Mouse (Mus musculus): ENCODE data around the gene Slc35c2. TPM values are rescaled to one million over a fixed set of nuclear protein-coding genes. Genes with fewer than 3 reads are reported as not detected.

Slc35c2 gene
- polyA plus RNA-seq, 1 experiment, result 40.8 TPM

- TF ChIP-seq CTCF (IDR thresholded peaks at IDR 0.05; ENCODE audit: borderline replicate concordance, insufficient read depth, low read length) (no peak), POLR2A (IDR thresholded peaks at IDR 0.05; ENCODE audit: low read depth, low read length) (no peak)
- H3K4me1 ChIP-seq (ENCODE audit: control insufficient read depth, insufficient read depth, low read length), result peaks cover 15% of the 10 kb centered on the region
These were observed 35.8 kb upstream of the Slc35c2 start for GRCm38 (mm10) chr2:165323484-165323883.

GRCm38 (mm10) chr2:165321981-165322735 lies 34.5 kb upstream of the Slc35c2 start:
- TF ChIP-seq CTCF (IDR thresholded peaks at IDR 0.05; ENCODE audit: borderline replicate concordance, insufficient read depth, low read length) (no peak), POLR2A (IDR thresholded peaks at IDR 0.05; ENCODE audit: low read depth, low read length) (no peak)
- H3K27ac ChIP-seq (ENCODE audit: insufficient read depth, low read length), result no peak overlapping the region
- no peak overlapping the region for H3K4me3 ChIP-seq (ENCODE audit: insufficient read depth, low read length)
- peaks cover 26% of the 10 kb centered on the region for H3K4me1 ChIP-seq (ENCODE audit: control insufficient read depth, insufficient read depth, low read length)

More at GRCm38 (mm10) chr2:165323484-165323883, 35.8 kb upstream of the Slc35c2 start:
- H3K4me3 ChIP-seq (ENCODE audit: insufficient read depth, low read length), result no peak overlapping the region
- H3K27ac ChIP-seq (ENCODE audit: insufficient read depth, low read length), result no peak overlapping the region

GRCm38 (mm10) chr2:165321381-165321888 lies 33.8 kb upstream of the Slc35c2 start:
- peaks cover 28% of the 10 kb centered on the region for H3K4me1 ChIP-seq (ENCODE audit: control insufficient read depth, insufficient read depth, low read length)
- H3K27ac ChIP-seq (ENCODE audit: insufficient read depth, low read length), result peak overlapping the region; percentile 14; the same call in 1 of the 2 replicates
- H3K4me3 ChIP-seq (ENCODE audit: insufficient read depth, low read length), result no peak overlapping the region
- no peak for TF ChIP-seq POLR2A (IDR thresholded peaks at IDR 0.05; ENCODE audit: low read depth, low read length)
- no peak for TF ChIP-seq CTCF (IDR thresholded peaks at IDR 0.05; ENCODE audit: borderline replicate concordance, insufficient read depth, low read length)

DNA sequence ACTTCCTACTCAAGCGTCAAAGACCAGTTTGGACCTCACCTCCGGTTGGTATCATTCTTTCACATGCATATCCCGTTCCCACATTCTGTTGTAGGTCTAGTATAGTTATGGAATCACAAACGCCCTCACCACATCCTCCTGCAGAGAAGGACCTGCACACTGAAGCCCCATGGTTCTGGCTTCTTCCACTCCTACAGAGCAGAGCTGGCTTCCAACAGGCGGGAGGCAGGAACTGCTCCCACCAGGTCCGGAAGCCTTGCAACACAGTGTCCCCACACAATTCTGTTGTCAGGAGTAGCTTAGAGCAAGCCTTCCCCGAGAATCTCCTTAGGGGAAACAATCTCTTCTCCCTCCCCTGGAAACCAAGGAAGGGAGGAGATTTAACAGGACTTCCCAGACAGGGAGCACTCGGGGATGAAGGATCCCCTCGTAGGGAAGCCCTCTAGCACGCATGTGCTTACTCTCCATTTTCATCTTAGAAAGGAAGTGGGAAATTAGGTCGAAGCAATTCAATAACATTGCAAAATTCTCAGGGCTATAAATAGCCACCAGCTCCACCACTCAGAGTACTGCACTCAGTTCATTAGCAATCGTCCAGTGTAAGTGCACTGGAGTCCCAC lies 33.0 kb upstream of the Slc35c2 start:
- peaks cover 28% of the 10 kb centered on the region for H3K4me1 ChIP-seq (ENCODE audit: control insufficient read depth, insufficient read depth, low read length)
- no peak overlapping the region for H3K4me3 ChIP-seq (ENCODE audit: insufficient read depth, low read length)
- H3K27ac ChIP-seq (ENCODE audit: insufficient read depth, low read length), result peak overlapping the region; percentile 4; the same call in 1 of the 2 replicates
- TF ChIP-seq POLR2A (IDR thresholded peaks at IDR 0.05; ENCODE audit: low read depth, low read length), result no peak
- no peak for TF ChIP-seq CTCF (IDR thresholded peaks at IDR 0.05; ENCODE audit: borderline replicate concordance, insufficient read depth, low read length)

DNA sequence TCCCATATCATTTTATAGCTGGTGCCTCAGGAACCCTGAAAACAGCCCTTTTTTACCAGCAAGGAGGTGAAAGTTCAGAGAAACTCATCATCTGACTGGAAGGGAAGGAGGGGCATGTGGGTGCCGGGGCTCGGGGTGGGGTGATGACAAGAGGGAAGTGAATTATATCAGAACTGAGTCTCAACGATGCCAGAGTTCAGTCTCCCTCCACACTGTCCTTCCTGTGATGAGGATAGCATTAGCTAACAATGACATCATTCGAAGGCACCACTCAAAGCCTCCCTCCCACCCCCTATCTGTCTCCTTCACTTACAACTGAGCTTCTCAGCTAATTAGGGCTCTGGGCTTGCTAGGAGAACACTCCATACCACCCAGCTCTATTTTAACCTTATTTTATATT lies 31.8 kb upstream of the Slc35c2 start:
- Histone ChIP-seq H3K4me1 (ENCODE audit: control insufficient read depth, insufficient read depth, low read length) (peaks cover 28% of the 10 kb centered on the region), H3K27ac (ENCODE audit: insufficient read depth, low read length) (no peak overlapping the region), H3K4me3 (ENCODE audit: insufficient read depth, low read length) (no peak overlapping the region)
- no peak for TF ChIP-seq POLR2A (IDR thresholded peaks at IDR 0.05; ENCODE audit: low read depth, low read length)
- no peak for TF ChIP-seq CTCF (IDR thresholded peaks at IDR 0.05; ENCODE audit: borderline replicate concordance, insufficient read depth, low read length)

DNA sequence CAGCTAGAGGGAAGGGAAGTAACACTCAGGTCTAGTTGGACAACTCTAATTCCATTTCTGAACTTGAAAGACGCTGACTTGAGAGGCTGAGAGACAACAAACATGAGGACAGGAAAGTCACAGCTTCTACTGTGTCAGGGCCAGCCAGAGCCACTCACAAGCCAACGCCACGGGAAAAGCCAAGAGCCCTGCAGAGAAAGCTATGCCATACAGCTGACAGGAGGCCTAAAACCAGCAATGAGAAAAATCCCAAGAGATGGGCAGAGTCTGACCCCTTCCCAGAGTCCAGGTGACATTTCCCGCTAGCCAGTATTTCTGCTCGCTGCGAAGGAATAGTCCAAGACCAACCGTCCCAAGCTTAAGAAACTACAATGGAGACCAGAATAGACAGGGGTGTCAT lies 31.3 kb upstream of the Slc35c2 start:
- Histone ChIP-seq H3K4me3 (ENCODE audit: insufficient read depth, low read length) (no peak overlapping the region), H3K27ac (ENCODE audit: insufficient read depth, low read length) (no peak overlapping the region), H3K4me1 (ENCODE audit: control insufficient read depth, insufficient read depth, low read length) (peaks cover 26% of the 10 kb centered on the region)
- TF ChIP-seq CTCF (IDR thresholded peaks at IDR 0.05; ENCODE audit: borderline replicate concordance, insufficient read depth, low read length) (no peak), POLR2A (IDR thresholded peaks at IDR 0.05; ENCODE audit: low read depth, low read length) (no peak)

- peak overlapping the region; percentile 31 for H3K27ac ChIP-seq (ENCODE audit: insufficient read depth, low read length)
- no peak for TF ChIP-seq CTCF (IDR thresholded peaks at IDR 0.05; ENCODE audit: borderline replicate concordance, insufficient read depth, low read length)
- no peak for TF ChIP-seq POLR2A (IDR thresholded peaks at IDR 0.05; ENCODE audit: low read depth, low read length)
- peaks cover 26% of the 10 kb centered on the region for H3K4me1 ChIP-seq (ENCODE audit: control insufficient read depth, insufficient read depth, low read length)
- no peak overlapping the region for H3K4me3 ChIP-seq (ENCODE audit: insufficient read depth, low read length)
These were observed 30.1 kb upstream of the Slc35c2 start for GRCm38 (mm10) chr2:165317621-165318263.

DNA sequence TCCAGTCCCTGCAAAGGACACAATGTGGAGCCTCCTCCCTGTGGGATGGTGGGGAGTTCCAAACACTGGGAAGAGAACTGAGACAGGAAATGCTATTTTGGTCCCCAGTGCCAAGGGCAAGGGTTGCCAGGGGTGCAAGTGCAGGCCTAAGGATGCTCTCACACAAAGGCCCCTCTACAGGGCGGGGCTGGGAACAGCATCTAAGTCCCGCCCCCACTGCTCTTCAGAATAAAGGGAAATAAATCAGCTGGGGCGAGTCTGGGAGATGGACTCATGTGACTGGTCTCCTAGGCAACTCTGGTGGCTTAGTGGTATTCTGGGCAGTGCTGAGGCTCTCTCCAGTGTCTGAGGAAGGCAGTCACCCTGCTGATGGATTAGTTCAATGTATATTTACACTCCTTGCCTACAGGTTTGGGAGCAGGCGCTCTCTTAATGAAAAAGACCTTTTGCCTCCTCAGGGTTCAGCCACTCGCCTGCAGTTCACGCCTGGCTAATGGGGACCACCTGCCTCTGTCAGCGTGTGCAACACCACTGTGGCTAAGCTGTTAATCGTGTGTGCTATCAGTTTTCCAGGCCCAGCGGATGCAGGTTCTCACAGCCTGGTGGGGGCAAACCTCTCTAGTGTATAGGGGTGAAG lies 29.3 kb upstream of the Slc35c2 start:
- TF ChIP-seq CTCF (IDR thresholded peaks at IDR 0.05; ENCODE audit: borderline replicate concordance, insufficient read depth, low read length) (no peak), POLR2A (IDR thresholded peaks at IDR 0.05; ENCODE audit: low read depth, low read length) (no peak)

GRCm38 (mm10) chr2:165316204-165316603 lies 28.5 kb upstream of the Slc35c2 start:
- no peak overlapping the region for H3K27ac ChIP-seq (ENCODE audit: insufficient read depth, low read length)
- H3K4me1 ChIP-seq (ENCODE audit: control insufficient read depth, insufficient read depth, low read length), result peaks cover 21% of the 10 kb centered on the region
- H3K4me3 ChIP-seq (ENCODE audit: insufficient read depth, low read length), result no peak overlapping the region
- no peak for TF ChIP-seq POLR2A (IDR thresholded peaks at IDR 0.05; ENCODE audit: low read depth, low read length)

More for the DNA sequence above, 29.3 kb upstream of the Slc35c2 start:
- Histone ChIP-seq H3K4me3 (ENCODE audit: insufficient read depth, low read length) (no peak overlapping the region), H3K4me1 (ENCODE audit: control insufficient read depth, insufficient read depth, low read length) (peaks cover 26% of the 10 kb centered on the region), H3K27ac (ENCODE audit: insufficient read depth, low read length) (peak overlapping the region; percentile 31)
